ENCODE assay signal across 17 mouse cellular contexts in genomic region chr10:58350600-58350999, GRCm38 (mm10). TPM values are rescaled to one million over a fixed set of nuclear protein-coding genes. Genes with fewer than 3 reads are reported as not detected.
DNase-seq lines count a peak whose midpoint lies in the region; ATAC-seq and TF ChIP-seq lines count a peak whose summit lies in the region.
"Had no signal": no experiment of that assay in that cellular context is flagged by ENCODE, and none has a peak within 500 bp of the region (broad histone marks: within the 10 kb centered on the region; RNA-seq: fewer than 3 reads in every experiment).

No protein-coding gene starts in this region.

- 0 out of 2 replicates have a peak overlapping the region, but pooled peaks have one; percentile 29 for H3K27ac ChIP-seq in heart, embryonic 10.5 days
- H3K27ac ChIP-seq in thymus, adult 2 months (ENCODE audit: control insufficient read depth, insufficient read depth, low read length), result peak overlapping the region; percentile 99
- H3K27ac ChIP-seq: embryonic facial prominence, embryonic 12.5 days; forebrain, embryonic 10.5 days; limb, embryonic 13.5 days; neural tube, embryonic 15.5 days had no signal

- H3K9me3 ChIP-seq in heart, embryonic 10.5 days, result no peaks in the 10 kb centered on the region
- H3K9me3 ChIP-seq: embryonic facial prominence, embryonic 12.5 days; forebrain, embryonic 10.5 days; limb, embryonic 13.5 days; neural tube, embryonic 15.5 days had no signal

- ATAC-seq in monocyte, adult 5-6 weeks (replicated peaks; ENCODE audit: insufficient number of reproducible peaks, low FRiP score, low TSS enrichment, poor library complexity, severe bottlenecking), result peak; percentile 54
- ATAC-seq: midbrain, embryonic 16.5 days had no signal

- WGBS in heart, embryonic 10.5 days, result 84% methylated on average over 3 of the region's 3 CpGs
- 11% methylated on average over 3 of the region's 3 CpGs for WGBS in thymus, adult 2 months

- intact Hi-C loops in left cerebral cortex, postnatal 36 days (cut with DNase I), result no loop called here

- H3K36me3 ChIP-seq in heart, embryonic 10.5 days, result peaks cover 9% of the 10 kb centered on the region; the same call in 1 of the 2 replicates
- no peaks in the 10 kb centered on the region for H3K36me3 ChIP-seq in thymus, adult 2 months (ENCODE audit: control insufficient read depth, insufficient read depth, low read length)
- H3K36me3 ChIP-seq: embryonic facial prominence, embryonic 12.5 days; neural tube, embryonic 15.5 days had no signal

- no peak for TF ChIP-seq CTCF in thymus, adult 2 months (IDR thresholded peaks at IDR 0.05; ENCODE audit: borderline replicate concordance, control insufficient read depth, extremely low read depth, insufficient read depth, low read length, poor library complexity)

- no peak overlapping the region for H3K4me3 ChIP-seq in heart, embryonic 10.5 days
- no peak overlapping the region for H3K4me3 ChIP-seq in thymus, adult 2 months (ENCODE audit: control insufficient read depth, insufficient read depth, low read length)
- H3K4me3 ChIP-seq: embryonic facial prominence, embryonic 12.5 days; forebrain, embryonic 10.5 days; limb, embryonic 13.5 days; neural tube, embryonic 15.5 days had no signal

- H3K27me3 ChIP-seq in heart, embryonic 10.5 days (ENCODE audit: insufficient read depth, poor library complexity, severe bottlenecking), result no peaks in the 10 kb centered on the region
- H3K27me3 ChIP-seq in thymus, adult 2 months (ENCODE audit: control insufficient read depth, insufficient read depth, low read length), result no peaks in the 10 kb centered on the region
- H3K27me3 ChIP-seq: embryonic facial prominence, embryonic 12.5 days; limb, embryonic 13.5 days; neural tube, embryonic 15.5 days had no signal

- DNase-seq in heart, embryonic 10.5 days (ENCODE audit: low spot score), result no peak
- DNase-seq in heart, postnatal 4 days, result no peak
- no peak for DNase-seq in thymus, adult 2 months
- no peak for DNase-seq in thymus, adult 18-20 months
- DNase-seq in T-cell, adult 2 months (ENCODE audit: low spot score), result no peak
- DNase-seq in left cerebral cortex, postnatal 36 days (ENCODE audit: low spot score in 2 of 2), result no peak
- no peak for DNase-seq in gastrocnemius, adult 8-10 months (ENCODE audit: low spot score in 2 of 2)
- DNase-seq: cerebellum, postnatal 10 days; kidney, postnatal 25 days; layer of hippocampus, postnatal 36 days; lung, postnatal 36 days had no signal

- peaks cover 54% of the 10 kb centered on the region for H3K4me1 ChIP-seq in heart, embryonic 10.5 days
- peaks cover 25% of the 10 kb centered on the region for H3K4me1 ChIP-seq in thymus, adult 2 months (replicated peaks; ENCODE audit: control insufficient read depth, insufficient read depth, low read length)
- H3K4me1 ChIP-seq: embryonic facial prominence, embryonic 12.5 days; neural tube, embryonic 15.5 days had no signal

- no peak for TF ChIP-seq POLR2A in thymus, adult 2 months (IDR thresholded peaks at IDR 0.05; ENCODE audit: control insufficient read depth, extremely low read depth, insufficient read depth, low read length, poor library complexity)

RNA-seq across cellular contexts. Expression of gene Lims1, which starts 27.3 kb away (rescaled TPM):
- polyA plus RNA-seq in heart, embryonic 10.5 days (2016; fragmentation: Nextera tagmentation; extraction: Ambion mirVana), result 121 and 142 TPM in 2 replicates
- total RNA-seq in heart, postnatal 4 days (2021), result 100 to 1,000 TPM; 223 to 250 TPM
- polyA plus RNA-seq in thymus, adult 2 months (2012; rRNA removed), result 30.1 and 38.8 TPM in 2 replicates
- total RNA-seq in monocyte, adult 5-6 weeks (2017), result 106 to 148 TPM (median 112 TPM) in 3 replicates
- total RNA-seq in left cerebral cortex, postnatal 36 days (2021), result 10 to 100 TPM; 21.2 to 23.2 TPM
- total RNA-seq in gastrocnemius, adult 8-10 months (2022), result 10 to 100 TPM; 38.1 to 48.6 (median 44.4) TPM
